ENCODE assay signal across 8 mouse cellular contexts in the genomic region with DNA sequence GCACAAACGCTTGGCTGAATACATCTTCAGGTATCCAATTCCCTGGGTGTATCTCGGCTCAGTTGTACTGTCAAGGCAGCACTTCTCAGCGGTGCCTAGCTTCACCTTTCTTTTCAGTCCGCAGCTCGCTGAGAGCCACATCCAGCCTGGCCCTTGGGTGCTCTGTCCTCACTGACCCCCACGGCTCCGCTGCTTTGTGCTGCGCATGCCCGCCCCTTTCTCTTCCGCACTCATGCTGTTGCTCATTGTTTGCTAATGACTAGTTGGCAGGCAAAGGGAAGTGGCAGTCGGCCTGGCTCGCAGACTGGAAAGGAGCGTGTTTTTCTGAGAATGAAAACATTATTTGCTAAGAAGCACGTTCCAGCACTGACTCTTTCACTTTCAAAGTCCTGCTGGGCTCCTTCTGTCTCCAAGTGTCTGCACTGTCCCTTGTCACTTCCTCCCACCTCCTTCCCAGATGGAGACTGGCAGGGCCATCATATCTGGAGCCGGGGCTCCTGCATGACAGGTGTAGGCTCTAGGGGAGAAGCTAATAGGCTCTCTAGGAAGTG.
DNase-seq lines count a peak whose midpoint lies in the region; ATAC-seq lines count a peak whose summit lies in the region.

No protein-coding gene starts in this region.

- H3K9ac ChIP-seq in limb, embryonic 12.5 days (replicated peaks) = peak overlapping the region; percentile 44

- H3K4me1 ChIP-seq in heart, embryonic 10.5 days = peaks cover 6% of the 10 kb centered on the region; the same call in 1 of the 2 replicates
- H3K4me1 ChIP-seq in limb, embryonic 12.5 days (replicated peaks) = peaks cover 6% of the 10 kb centered on the region
- peaks cover 13% of the 10 kb centered on the region for H3K4me1 ChIP-seq in midbrain, embryonic 10.5 days

- H3K4me2 ChIP-seq in limb, embryonic 12.5 days = peak overlapping the region; percentile 58

- no peaks in the 10 kb centered on the region for H3K36me3 ChIP-seq in heart, embryonic 10.5 days
- H3K36me3 ChIP-seq in limb, embryonic 12.5 days = no peaks in the 10 kb centered on the region
- H3K36me3 ChIP-seq in midbrain, embryonic 10.5 days = no peaks in the 10 kb centered on the region

- H3K27me3 ChIP-seq in heart, embryonic 10.5 days (ENCODE audit: insufficient read depth, poor library complexity, severe bottlenecking) = no peaks in the 10 kb centered on the region
- peaks cover 17% of the 10 kb centered on the region for H3K27me3 ChIP-seq in limb, embryonic 12.5 days
- H3K27me3 ChIP-seq in midbrain, embryonic 10.5 days (ENCODE audit: low read depth, poor library complexity, severe bottlenecking) = peaks cover 14% of the 10 kb centered on the region

- H3K9me3 ChIP-seq in heart, embryonic 10.5 days = no peaks in the 10 kb centered on the region
- no peaks in the 10 kb centered on the region for H3K9me3 ChIP-seq in limb, embryonic 12.5 days
- no peaks in the 10 kb centered on the region for H3K9me3 ChIP-seq in midbrain, embryonic 10.5 days (replicated peaks)

- WGBS in heart, embryonic 10.5 days = 19% methylated on average over 15 of the region's 15 CpGs
- WGBS in limb, embryonic 12.5 days = 16% methylated on average over 15 of the region's 15 CpGs
- 10% methylated on average over 15 of the region's 15 CpGs for WGBS in midbrain, embryonic 10.5 days

- DNase-seq in CD4-positive, CD25-positive, alpha-beta regulatory T cell, adult 2 months (ENCODE audit: low read depth, low spot score) = peak; percentile 21
- DNase-seq in embryo, embryonic 9.5 days (ENCODE audit: extremely low spot score) = peak; percentile 29
- peak; percentile 77 for DNase-seq in heart, embryonic 10.5 days (ENCODE audit: low spot score)
- peak; percentile 20 to 25 for DNase-seq in kidney, adult 8-10 months
- peak; percentile 36 for DNase-seq in midbrain, embryonic 10.5 days (ENCODE audit: low spot score)
- DNase-seq in right cerebral cortex, postnatal 36 days (ENCODE audit: low spot score in 2 of 2) = peak; percentile 2 to 9

- H3K27ac ChIP-seq in heart, embryonic 10.5 days = peak overlapping the region; percentile 50
- no peak overlapping the region for H3K27ac ChIP-seq in limb, embryonic 12.5 days
- peak overlapping the region; percentile 79 for H3K27ac ChIP-seq in midbrain, embryonic 10.5 days (replicated peaks)

- ATAC-seq in CD4-positive, CD25-positive, alpha-beta regulatory T cell, adult 4 months = no peak
- ATAC-seq in limb, embryonic 12.5 days (ENCODE audit: insufficient number of reproducible peaks, insufficient read depth, low FRiP score, low TSS enrichment, low read depth) = no peak

- peak overlapping the region; percentile 48 for H3K4me3 ChIP-seq in heart, embryonic 10.5 days
- H3K4me3 ChIP-seq in limb, embryonic 12.5 days (replicated peaks) = peak overlapping the region; percentile 25
- peak overlapping the region; percentile 55 for H3K4me3 ChIP-seq in midbrain, embryonic 10.5 days

Comparison
In these comparisons a context has a peak if more than half of its experiments do, and no peak if none do; other contexts are left out.
1. DNase-seq: peak in every context shown above with its lines; median percentile 77 in heart, embryonic 10.5 days; 36 in midbrain, embryonic 10.5 days; 29 in embryo, embryonic 9.5 days; 22 in kidney, adult 8-10 months; 21 in CD4-positive, CD25-positive, alpha-beta regulatory T cell, adult 2 months; 6 in right cerebral cortex, postnatal 36 days.